Mouse (Mus musculus): ENCODE measurements at regions not wholly inside any gene's neighbourhood (a gene's known extent, or its start where the extent isn't known, plus 50 kb on each side); places are given as distances from the start of the nearest gene placed in this dataset.
A peak's percentile ranks its signal among the peaks of the same experiment; 100 is the strongest.

DNA sequence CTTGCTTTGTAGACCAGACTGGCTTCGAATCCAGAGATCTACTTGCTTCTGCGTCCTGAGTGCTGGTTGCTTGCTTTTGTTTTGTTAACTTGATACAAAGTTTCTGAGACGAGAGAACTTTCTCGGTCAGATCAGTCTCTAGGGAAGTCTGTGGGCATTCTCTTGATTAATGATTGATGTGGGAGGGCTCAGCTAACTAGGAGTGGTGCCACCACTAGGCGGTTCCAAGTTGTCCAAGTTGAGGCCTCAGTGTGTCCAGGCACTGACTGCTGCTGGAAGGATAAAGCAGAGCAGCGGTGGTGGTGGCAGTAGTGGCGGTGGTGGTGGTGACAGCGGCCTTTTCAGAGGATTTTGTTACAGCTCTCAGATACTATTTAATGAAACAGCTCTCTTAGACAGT is 99.0 kb upstream of the Thpo start:
- H3K27me3 ChIP-seq (replicated peaks): no peaks in the 10 kb centered on the region
- no peak overlapping the region for H3K4me2 ChIP-seq (ENCODE audit: insufficient read depth, low read depth, poor library complexity, severe bottlenecking)
- no peak overlapping the region for H3K9ac ChIP-seq (ENCODE audit: insufficient read depth, low read depth)
- TF ChIP-seq NRF1 (IDR thresholded peaks at IDR 0.05; ENCODE audit: low read depth, low read length) (no peak), CHD2 (IDR thresholded peaks at IDR 0.05; ENCODE audit: low read length) (no peak), MEF2A (IDR thresholded peaks at IDR 0.05; ENCODE audit: borderline replicate concordance, low read depth, low read length) (no peak), PAX5 (IDR thresholded peaks at IDR 0.05; ENCODE audit: low read length) (no peak), JUND (conservative IDR thresholded peaks at IDR 0.05; ENCODE audit: low read depth, low read length) (no peak), MXI1 (IDR thresholded peaks at IDR 0.05; ENCODE audit: low read depth, low read length) (no peak), ZNF384 (IDR thresholded peaks at IDR 0.05; ENCODE audit: low read depth, low read length) (no peak), POLR2AphosphoS2 (IDR thresholded peaks at IDR 0.05; ENCODE audit: low read depth, low read length) (no peak), ETS1 (conservative IDR thresholded peaks at IDR 0.05; ENCODE audit: low read depth, low read length) (no peak), SMC3 (IDR thresholded peaks at IDR 0.05; ENCODE audit: low read depth, low read length) (no peak), ELF1 (IDR thresholded peaks at IDR 0.05; ENCODE audit: low read depth, low read length) (no peak), IRF4 (IDR thresholded peaks at IDR 0.05; ENCODE audit: low read depth, low read length) (no peak), ZKSCAN1 (IDR thresholded peaks at IDR 0.05; ENCODE audit: borderline replicate concordance, low read depth, low read length) (no peak), USF2 (conservative IDR thresholded peaks at IDR 0.05; ENCODE audit: low read depth, low read length) (no peak), EP300 (IDR thresholded peaks at IDR 0.05; ENCODE audit: low read length) (no peak), TCF12 (IDR thresholded peaks at IDR 0.05; ENCODE audit: low read depth, low read length) (no peak), UBTF (IDR thresholded peaks at IDR 0.05; ENCODE audit: low read depth, low read length) (no peak), MAZ (IDR thresholded peaks at IDR 0.05; ENCODE audit: low read depth, low read length) (no peak), JUN (IDR thresholded peaks at IDR 0.05; ENCODE audit: insufficient read depth, low read depth, low read length) (no peak), RCOR1 (conservative IDR thresholded peaks at IDR 0.05; ENCODE audit: low read depth, low read length) (no peak)
- no peaks in the 10 kb centered on the region for H3K79me2 ChIP-seq (replicated peaks; ENCODE audit: control insufficient read depth, extremely low read depth, insufficient read depth, poor library complexity, severe bottlenecking)
- no peak for DNase-seq (ENCODE audit: extremely low read depth)
- dilution Hi-C loops (cut with MboI; ENCODE audit: extremely low pct_ligation_motif_present, extremely low pct_unique_long_range_greater_than_20kb, low sequenced_read_pairs): no loop called here
- in situ Hi-C loops (cut with MboI; ENCODE audit: low pct_ligation_motif_present, low pct_unique_long_range_greater_than_20kb, low sequenced_read_pairs): no loop called here
- no peak overlapping the region for H3K4me3 ChIP-seq (replicated peaks in 1 of 3; ENCODE audit: low read depth in 2 of 3, low read length in 2 of 3, poor library complexity in 1 of 3)
- H3K4me1 ChIP-seq (ENCODE audit: control insufficient read depth in 1 of 2, insufficient read depth in 2 of 2): peaks cover 9 to 22% of the 10 kb centered on the region in 2 experiments
- peaks cover 0 to 27% of the 10 kb centered on the region in 2 experiments for H3K36me3 ChIP-seq (replicated peaks in 1 of 2; ENCODE audit: control insufficient read depth in 1 of 2, insufficient read depth in 1 of 2, low read length in 1 of 2)
- H3K27ac ChIP-seq (ENCODE audit: insufficient read depth, low read depth): no peak overlapping the region
- peaks cover 5% of the 10 kb centered on the region for H3K9me3 ChIP-seq (replicated peaks; ENCODE audit: low read length)

DNA sequence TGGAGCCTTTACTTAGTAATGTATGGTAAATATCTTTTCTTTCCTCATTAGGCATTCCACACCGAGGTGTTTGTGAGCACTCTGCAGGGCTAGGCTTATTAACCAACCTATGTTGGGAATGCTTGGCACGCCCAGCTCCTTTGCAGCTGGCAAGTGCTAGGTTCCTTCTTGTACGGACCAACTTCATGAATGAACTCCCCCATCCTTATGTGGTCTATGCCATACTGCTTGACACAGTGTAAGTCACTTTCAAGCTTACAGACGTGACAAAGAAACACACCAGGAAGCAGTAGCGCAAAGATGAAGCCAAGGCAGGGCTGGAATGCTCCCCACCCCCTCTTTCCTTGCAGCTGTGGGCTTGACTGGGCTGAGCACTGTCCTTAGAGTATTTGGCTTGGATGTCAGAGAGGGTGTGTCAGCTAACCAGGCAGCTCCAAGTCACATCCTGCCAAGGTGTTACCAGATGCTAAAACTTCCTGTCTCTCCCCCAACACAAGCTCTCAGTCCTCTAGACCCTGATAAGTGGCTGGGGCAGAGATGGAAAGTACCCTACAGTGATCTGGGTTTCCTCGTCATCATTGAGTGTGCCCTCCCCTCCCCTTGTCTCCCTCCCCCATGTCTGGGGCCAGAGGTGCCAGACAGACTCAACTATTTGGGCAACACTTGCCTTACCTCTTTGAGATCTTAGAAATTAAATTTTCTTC is 95.6 kb upstream of the Thpo start:
- H3K36me3 ChIP-seq (replicated peaks in 1 of 2; ENCODE audit: control insufficient read depth in 1 of 2, insufficient read depth in 1 of 2, low read length in 1 of 2): peaks cover 0 to 22% of the 10 kb centered on the region in 2 experiments
- no peaks in the 10 kb centered on the region for H3K27me3 ChIP-seq (replicated peaks)
- no peak overlapping the region for H3K4me2 ChIP-seq (ENCODE audit: insufficient read depth, low read depth, poor library complexity, severe bottlenecking)
- H3K4me1 ChIP-seq (ENCODE audit: control insufficient read depth in 1 of 2, insufficient read depth in 2 of 2): peaks cover 9 to 39% of the 10 kb centered on the region in 2 experiments
- in situ Hi-C loops (cut with MboI; ENCODE audit: low pct_ligation_motif_present, low pct_unique_long_range_greater_than_20kb, low sequenced_read_pairs) (no loop called here), dilution Hi-C loops (cut with MboI; ENCODE audit: extremely low pct_ligation_motif_present, extremely low pct_unique_long_range_greater_than_20kb, low sequenced_read_pairs) (no loop called here)
- H3K9ac ChIP-seq (ENCODE audit: insufficient read depth, low read depth): no peak overlapping the region
- TF ChIP-seq USF2 (conservative IDR thresholded peaks at IDR 0.05; ENCODE audit: low read depth, low read length): no peak
- no peak for TF ChIP-seq GABPA (IDR thresholded peaks at IDR 0.05; ENCODE audit: insufficient replicate concordance, low read depth, low read length)
- TF ChIP-seq ZKSCAN1 (IDR thresholded peaks at IDR 0.05; ENCODE audit: borderline replicate concordance, low read depth, low read length): no peak
- TF ChIP-seq RAD21 (IDR thresholded peaks at IDR 0.05; ENCODE audit: low read depth, low read length): no peak
- TF ChIP-seq JUN (IDR thresholded peaks at IDR 0.05; ENCODE audit: insufficient read depth, low read depth, low read length): no peak
- TF ChIP-seq CTCF (conservative IDR thresholded peaks at IDR 0.05 in 1 of 2, IDR thresholded peaks at IDR 0.05 in 1 of 2; ENCODE audit: low read depth in 2 of 2, low read length in 2 of 2): no peak
- TF ChIP-seq MAFK (IDR thresholded peaks at IDR 0.05; ENCODE audit: insufficient replicate concordance, low read length): no peak
- TF ChIP-seq MXI1 (IDR thresholded peaks at IDR 0.05; ENCODE audit: low read depth, low read length): no peak
- H3K79me2 ChIP-seq (replicated peaks; ENCODE audit: control insufficient read depth, extremely low read depth, insufficient read depth, poor library complexity, severe bottlenecking): no peaks in the 10 kb centered on the region
- H3K9me3 ChIP-seq (replicated peaks; ENCODE audit: low read length): peaks cover 5% of the 10 kb centered on the region
- peak overlapping the region in 1 of 3 experiments; percentile 54 for H3K4me3 ChIP-seq (replicated peaks in 1 of 3; ENCODE audit: low read depth in 2 of 3, low read length in 2 of 3, poor library complexity in 1 of 3)
- H3K27ac ChIP-seq (ENCODE audit: insufficient read depth, low read depth): no peak overlapping the region
- DNase-seq (ENCODE audit: extremely low read depth): peak; percentile 63

All from CH12.LX (cell line).